Mouse (Mus musculus): ENCODE measurements around the gene Klhl8.

The Klhl8 gene

GRCm38 (mm10) chr5:103916595-103917356 lies 5.7 kb upstream of the Klhl8 start:
- no peak for DNase-seq (ENCODE audit: low spot score)

DNA sequence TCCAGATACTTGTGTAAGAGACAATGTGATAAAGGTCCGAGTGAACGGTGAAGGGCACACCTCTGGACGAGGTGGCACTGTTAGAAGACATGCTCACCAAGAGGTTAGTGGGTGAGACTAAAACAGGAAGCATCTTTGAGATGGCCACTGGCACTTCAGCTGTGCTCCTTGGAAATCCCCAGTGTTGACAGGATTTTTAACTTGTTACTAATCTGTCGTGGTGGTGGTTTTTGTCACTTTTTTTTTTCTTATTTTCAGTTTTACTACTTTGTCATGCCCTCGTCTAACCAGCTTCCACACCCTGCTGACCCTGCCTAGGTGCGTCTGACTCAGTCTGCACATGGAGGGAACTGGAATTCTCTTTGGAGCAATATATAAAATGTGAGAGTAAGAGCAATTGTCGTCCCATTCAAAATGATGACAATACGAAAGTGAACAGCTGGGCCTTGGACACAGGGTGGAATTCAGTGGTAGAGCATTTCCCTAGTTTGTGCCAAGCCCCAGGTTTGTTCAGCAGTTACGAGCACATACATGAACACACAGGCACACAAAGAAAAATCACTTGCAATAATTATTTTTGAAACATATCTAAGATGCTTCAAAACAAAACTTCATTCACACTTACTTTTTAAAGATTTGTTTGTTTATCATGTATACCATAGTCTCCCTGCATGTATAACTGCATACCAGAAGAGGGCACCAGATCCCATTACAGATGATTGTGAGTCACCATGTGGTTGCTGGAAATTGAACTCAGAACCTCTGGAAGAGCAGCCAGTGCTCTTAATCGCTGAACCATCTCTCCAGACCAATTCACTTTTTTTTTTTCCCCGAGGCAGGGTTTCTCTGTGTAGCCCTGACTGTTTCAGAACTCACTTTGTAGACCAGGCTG lies 3.5 kb upstream of the Klhl8 start:
- DNase-seq (ENCODE audit: low spot score) = no peak

GRCm38 (mm10) chr5:103913150-103913549 lies 2.1 kb upstream of the Klhl8 start:
- no peak for DNase-seq (ENCODE audit: low spot score)

DNA sequence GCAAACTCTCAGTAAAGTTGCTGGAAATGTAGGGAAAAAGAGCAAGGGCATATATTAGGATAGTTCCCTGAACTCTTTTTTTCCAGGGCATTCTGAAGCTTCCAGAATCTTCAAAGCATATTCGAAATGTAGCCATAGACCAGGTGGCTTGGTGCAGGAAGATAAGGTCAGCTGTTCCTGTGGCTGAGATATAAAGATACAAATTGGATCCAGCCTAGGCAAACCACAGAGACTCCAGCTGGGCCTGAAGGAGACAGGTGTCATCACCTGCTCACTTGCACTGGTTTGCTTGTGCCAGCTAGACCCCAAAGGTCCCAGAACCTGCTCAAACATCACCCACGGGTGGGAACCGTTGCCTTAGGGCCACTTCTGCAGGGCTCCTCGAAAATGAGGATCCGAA lies 496 bp upstream of the Klhl8 start:
- no peak for DNase-seq (ENCODE audit: low spot score)

GRCm38 (mm10) chr5:103910156-103910555 lies 903 bp downstream of the Klhl8 start:
- no peak for DNase-seq (ENCODE audit: low spot score)

GRCm38 (mm10) chr5:103909466-103909865 lies 1.6 kb downstream of the Klhl8 start:
- no peak for DNase-seq (ENCODE audit: low spot score)

- DNase-seq (ENCODE audit: low spot score) = no peak
Measured at GRCm38 (mm10) chr5:103908851-103909250, 2.2 kb downstream of the Klhl8 start.

DNA sequence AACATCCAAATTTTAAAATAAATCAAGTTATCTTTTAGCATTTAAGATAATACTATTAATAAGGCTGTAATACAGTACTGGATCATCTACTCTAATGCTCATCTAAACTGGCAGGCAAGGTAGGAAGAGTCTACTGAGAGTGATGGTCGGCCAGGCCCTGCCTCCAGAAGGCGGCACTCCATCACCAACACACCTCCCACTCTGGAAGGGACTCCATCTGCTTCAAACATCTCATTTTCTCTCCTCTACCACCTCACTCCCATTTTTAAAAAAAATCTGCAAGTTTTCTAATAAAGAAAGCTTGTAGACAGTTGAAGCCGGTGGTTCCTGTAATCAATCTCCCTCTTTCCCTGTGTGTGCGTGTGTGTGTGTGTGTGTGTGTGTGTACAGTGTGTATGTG lies 3.2 kb downstream of the Klhl8 start:
- DNase-seq (ENCODE audit: low spot score) = no peak

DNA sequence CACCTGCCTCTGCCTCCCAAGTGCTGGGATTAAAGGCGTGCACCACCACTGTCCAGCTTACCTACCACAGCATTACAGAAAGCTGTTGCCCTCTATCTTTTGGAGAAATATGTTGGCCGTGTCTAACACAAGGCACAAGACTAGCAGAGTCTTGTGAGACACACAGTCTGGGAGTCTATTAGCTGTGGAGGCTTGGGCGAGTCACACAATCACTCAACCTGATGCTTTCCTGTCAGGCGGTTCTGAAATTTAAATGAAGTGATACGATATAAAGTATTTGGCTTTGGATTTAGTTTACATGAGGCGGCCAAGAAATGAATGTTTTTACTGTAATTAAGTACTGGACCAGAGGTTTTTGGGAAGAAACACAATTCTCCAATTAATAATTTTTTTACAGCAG lies 4.9 kb downstream of the Klhl8 start:
- DNase-seq (ENCODE audit: low spot score) = no peak

GRCm38 (mm10) chr5:103898310-103898709 lies 12.7 kb downstream of the Klhl8 start:
- DNase-seq (ENCODE audit: low spot score) = no peak

DNA sequence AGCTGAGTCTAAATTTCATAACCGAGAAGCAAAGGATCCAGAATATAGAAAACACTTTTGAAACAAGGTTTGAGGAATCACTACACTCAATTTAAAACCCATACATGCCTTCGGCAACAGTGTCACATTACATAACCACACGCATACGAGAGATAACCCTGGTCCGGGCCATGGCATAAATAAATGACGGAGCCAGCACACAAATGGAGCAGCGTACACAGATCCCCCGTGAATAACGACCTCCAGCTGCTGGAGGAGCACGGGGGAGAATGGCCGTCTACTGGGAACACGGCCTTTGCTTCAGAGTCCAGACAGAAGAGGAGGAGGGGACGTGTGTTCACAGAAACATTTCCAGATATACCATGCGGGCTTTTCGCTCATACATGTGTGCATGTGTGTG lies 21.3 kb downstream of the Klhl8 start:
- DNase-seq (ENCODE audit: low spot score) = no peak

- no peak for DNase-seq (ENCODE audit: low spot score)
Measured at GRCm38 (mm10) chr5:103863759-103864158, 47.3 kb downstream of the Klhl8 start.

- no peak for DNase-seq (ENCODE audit: low spot score)
Measured at GRCm38 (mm10) chr5:103860622-103861021, 50.4 kb downstream of the Klhl8 start.

- no peak for DNase-seq (ENCODE audit: low spot score)
Measured at GRCm38 (mm10) chr5:103857151-103857550, 53.9 kb downstream of the Klhl8 start.

DNA sequence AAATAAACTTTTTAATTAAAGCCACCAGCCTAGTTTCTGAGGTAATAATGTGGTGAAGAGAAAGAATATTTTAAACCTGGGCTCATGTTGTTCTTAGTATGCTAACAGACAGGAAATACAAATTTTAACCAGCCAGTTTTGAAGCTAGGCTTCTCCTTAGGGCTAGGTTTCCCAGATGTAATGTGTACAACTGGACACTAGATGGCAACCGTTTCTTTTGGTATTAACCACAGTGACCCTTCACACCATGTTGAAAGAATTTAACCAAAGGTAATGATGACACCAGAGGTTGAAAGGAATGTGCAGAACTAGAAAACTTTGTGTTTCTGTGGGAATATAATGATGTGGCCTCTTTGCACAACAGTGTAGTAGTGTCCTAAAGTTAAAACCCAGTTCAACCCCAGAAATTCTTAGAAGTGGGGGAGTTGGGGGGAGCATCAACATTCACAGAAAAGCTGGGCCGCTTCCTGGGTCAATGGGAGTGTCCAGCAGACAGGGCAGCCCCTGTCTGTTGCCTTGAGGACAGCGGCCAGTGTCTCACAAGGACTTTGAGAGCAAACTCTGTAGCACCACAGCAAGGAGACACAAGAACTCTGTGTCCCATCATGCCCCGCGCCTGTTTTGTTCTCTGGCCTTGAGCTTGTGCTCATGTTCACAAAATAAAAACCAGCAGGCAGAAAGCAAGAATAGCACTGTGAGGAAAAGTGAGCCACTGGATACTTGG lies 54.6 kb downstream of the Klhl8 start:
- DNase-seq (ENCODE audit: low spot score) = no peak

GRCm38 (mm10) chr5:103855483-103856211 lies 55.4 kb downstream of the Klhl8 start:
- DNase-seq (ENCODE audit: low spot score) = no peak

GRCm38 (mm10) chr5:103854807-103855194 lies 56.3 kb downstream of the Klhl8 start:
- no peak for DNase-seq (ENCODE audit: low spot score)

- no peak for DNase-seq (ENCODE audit: low spot score)
Measured at GRCm38 (mm10) chr5:103854041-103854806, 56.8 kb downstream of the Klhl8 start.

- DNase-seq (ENCODE audit: low spot score) = no peak
Measured at GRCm38 (mm10) chr5:103852756-103853549, 58.1 kb downstream of the Klhl8 start.

GRCm38 (mm10) chr5:103848546-103848945 lies 62.5 kb downstream of the Klhl8 start:
- DNase-seq (ENCODE audit: low spot score) = no peak

All from urinary bladder, postnatal 10 days (tissue).